Mouse (Mus musculus): ENCODE measurements around the gene Hs3st2.

Hs3st2 gene

DNA sequence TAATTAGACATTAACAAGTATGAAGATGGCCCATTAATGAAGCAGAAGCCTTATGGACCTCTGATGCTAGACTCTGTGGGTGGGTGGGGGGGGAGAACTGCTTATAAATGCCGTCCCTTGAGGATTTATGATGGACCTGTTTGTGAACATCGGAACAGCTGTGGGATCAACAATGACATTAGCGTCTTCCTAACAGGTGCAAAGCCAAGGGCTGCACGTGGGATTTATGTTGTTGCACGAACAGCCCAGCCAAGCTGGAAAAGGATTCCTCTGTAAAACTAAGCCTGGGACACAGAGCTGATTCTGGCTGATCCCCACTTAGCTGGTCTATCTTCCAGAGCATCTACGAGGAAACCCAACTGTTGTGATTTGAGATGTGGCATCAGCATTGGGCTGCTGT, 69.0 kb downstream of the Hs3st2 start:
- no peak for DNase-seq (ENCODE audit: low read depth)

DNA sequence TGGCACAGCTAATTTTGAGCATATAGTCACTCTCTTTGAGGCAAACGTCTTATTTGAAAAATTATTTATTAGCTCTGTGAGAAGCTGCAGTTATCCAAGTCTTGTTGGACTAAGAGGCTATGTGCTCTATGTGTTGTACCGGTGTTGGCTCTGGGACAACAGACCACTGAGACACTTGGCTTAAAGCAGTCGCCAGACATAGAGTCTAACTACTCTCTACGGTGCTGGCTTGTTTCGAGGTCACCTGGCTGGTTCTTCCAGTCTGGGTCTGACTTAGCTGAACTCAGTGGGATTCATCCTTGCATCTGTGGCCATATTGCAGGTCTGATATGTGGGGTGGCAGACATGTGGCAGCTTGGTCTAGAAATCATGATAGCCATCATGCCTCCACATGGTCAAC, 72.8 kb downstream of the Hs3st2 start:
- no peak for DNase-seq (ENCODE audit: low read depth)

DNA sequence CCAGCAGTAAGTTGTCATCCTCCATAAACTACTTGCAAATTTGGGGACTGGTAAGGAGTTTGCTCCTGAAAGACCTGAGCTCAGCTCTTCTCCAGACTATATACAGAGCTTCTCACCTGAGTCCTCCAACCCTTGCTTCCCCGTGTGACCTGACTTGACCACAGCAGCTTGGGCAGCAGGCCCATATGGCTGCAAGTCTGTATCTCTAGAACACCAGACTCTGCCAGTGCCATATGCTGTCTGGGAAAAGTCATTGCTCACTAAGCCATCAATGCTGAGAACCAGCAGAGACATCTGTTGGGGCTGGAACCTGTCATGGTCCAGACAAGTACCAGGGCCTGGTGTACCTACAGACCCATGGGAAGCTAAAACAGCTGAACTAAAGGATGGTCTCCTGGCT, 73.5 kb downstream of the Hs3st2 start:
- DNase-seq (ENCODE audit: low read depth) = no peak

DNA sequence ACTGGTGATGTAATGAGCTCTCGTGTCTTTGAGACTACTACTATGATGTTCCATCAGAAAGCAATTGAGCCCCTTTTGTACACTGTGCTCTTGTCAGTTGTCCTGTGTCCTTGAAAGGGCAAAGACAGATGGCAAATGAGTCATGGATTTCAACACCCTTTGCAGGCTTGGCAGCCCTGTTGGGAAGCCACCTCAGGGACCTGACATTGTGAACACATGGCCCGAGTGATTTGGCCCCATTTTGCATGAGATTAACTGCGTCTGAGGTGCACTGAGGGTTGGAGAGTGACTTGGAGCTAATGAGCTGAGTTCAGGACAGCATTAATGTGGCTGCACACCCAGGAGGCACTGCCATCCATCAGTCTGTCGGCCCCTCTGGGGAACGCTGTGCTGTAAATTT, 74.7 kb downstream of the Hs3st2 start:
- peak; percentile 34 for DNase-seq (ENCODE audit: low read depth)

DNA sequence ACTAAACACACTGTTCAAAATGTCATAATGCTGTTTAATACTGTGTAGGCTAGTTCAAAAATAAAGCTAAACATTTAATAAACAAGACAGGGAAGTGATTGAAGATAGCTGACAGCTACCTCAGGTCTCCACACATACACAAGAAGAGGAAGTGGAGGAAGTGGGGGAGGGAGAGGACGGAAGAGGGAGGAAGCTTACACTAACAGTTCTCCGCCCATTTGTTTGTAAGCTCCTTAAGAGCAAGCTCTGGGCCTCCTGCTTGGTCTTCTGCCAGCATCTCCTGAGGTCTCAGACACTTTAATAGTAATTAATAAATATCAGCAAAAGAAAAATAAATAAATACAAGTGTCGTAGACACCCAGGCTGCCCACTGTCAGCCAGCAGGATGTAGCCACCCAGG, 77.8 kb downstream of the Hs3st2 start:
- DNase-seq (ENCODE audit: low read depth) = no peak

DNA sequence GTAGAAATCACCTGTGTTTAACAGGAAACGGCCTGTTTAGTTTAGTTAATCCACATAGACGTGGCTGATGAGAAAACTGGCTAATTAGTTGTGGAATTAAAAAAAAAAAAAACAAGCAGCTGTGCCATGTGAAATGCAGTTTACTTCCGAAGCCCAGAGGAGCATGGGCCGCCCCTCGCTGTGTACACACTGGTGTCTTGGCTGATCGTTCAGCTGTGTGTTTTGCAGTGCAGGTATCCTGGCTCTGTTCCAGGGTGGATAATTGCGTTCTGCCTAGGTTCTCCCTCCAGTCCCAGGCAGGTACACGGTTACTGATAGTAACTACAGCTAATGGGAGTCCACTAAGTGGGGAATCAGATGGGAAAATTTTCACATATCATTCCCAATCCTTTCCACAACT, 86.6 kb downstream of the Hs3st2 start:
- DNase-seq (ENCODE audit: low read depth) = no peak

DNA sequence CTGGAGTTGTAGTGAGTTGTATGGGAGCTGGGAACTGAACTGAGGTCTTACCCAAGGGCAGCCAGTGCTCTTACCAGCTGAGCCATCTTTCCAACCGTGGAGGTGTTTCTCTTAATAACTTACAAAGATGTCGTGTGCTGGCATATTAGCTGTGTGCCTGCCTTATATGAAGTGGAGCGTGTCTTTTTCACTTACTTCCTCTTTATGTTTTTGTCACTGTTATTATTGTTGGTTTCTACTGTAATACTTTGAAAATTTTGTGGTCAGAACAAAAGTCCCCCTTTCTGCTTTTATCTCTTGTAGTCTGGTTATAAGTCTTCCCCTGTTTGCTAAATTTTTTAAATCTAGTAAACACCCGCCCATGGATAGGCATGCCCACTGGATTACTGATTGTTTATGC, 88.4 kb downstream of the Hs3st2 start:
- no peak for DNase-seq (ENCODE audit: low read depth)

DNA sequence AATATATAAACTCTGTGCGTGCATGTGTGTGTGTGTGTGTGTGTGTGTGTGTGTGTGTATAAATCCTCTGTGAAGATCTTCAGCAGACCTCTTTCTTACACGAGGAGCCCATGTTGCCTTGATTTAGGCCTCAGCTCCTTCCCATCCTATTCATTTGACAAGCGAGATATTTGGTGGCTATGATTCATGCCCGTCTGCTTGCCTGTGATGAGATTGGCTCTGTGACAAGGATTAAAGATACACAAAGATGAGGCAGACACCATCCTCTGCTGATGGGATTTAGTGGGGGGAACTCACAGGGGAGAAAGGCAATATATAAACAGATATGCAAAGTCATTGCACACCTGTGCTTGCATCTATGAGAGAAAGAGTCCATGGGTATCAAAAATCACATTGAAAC, 92.9 kb downstream of the Hs3st2 start:
- no peak for DNase-seq (ENCODE audit: low read depth)

DNA sequence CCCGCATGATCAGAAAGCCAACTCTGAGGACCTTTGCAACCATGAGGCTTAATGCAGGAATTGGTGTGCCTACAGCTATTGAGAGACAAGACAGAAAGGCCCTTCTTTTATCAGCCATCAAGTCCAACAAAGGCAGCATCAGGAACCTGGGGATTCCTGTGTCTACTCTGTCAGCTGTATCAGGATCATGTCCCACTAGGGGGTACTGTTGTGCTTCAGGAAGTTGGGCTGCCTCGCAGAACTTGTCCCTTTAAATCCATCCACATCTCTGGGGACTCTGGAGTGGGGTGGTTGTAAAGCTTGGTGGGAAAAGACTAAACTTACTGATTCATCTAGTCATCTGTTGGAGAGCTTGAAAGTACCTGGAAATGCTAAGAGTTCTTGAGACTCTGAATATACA, 93.6 kb downstream of the Hs3st2 start:
- DNase-seq (ENCODE audit: low read depth) = peak; percentile 77

DNA sequence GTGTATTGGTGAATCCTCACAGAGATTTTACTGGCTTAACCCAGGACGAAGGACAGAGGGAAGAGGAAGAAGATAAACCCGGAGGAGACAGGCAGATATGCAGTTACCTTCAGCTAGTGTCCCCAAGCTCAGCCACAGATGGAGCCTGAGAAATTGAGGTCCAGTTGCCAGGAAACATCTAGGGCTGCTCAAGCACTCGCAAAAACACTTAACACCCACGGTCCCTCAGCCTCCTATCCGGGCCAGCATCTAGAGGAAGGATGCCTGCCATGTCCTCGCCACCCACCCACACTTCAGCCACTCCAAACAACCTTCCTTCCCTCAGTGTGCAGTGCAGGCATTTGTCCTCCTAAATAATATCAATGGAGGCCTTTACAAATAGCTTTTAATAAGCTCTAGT, 95.6 kb downstream of the Hs3st2 start:
- no peak for DNase-seq (ENCODE audit: low read depth)

DNA sequence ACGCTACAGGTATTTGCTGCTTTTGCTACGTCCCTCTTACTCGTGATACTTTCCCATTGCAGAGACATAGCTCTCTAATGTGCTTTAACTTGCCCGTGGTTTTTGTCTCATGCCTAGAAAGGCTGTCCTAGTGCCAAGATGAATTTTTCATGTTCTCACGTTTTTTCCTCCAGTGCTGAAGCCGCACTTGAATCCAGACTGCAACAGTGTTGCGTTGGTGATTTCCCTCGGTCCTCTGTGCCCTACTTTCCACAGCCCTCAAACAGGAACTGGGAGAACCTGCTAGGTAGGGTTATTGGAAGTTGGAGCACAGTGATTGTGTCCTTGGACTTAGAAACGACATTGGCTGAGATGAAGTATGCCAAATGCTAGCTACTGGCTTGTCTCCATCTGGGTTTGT, 97.7 kb downstream of the Hs3st2 start:
- DNase-seq (ENCODE audit: low read depth) = no peak

DNA sequence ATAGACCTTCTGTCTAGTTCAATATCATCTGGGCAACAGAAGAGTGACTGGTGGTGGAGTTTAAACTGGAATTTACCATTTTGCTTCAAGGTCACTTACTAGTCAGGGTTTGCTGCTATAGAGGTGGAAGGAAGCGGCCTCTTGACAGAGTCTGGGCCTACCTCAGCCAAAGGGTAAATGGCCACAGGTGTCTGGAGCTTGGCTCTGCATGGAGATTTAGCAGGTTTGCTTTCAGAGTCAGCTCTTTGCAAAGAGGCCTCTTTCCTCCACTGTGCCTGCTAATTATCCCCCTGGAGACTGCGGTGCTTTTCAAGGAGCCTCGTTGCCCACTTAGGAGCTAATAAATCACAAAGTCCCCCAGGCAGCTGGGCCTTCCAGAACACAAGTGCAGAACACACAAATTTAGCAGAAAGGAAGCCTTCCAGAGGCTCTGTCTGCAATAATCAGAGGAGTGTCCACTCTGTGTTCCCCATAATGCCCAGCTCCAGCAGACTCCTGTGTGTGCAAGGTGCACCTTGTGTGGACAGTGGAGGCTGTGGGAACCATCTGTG, 99.9 kb downstream of the Hs3st2 start:
- DNase-seq (ENCODE audit: low read depth) = no peak

DNA sequence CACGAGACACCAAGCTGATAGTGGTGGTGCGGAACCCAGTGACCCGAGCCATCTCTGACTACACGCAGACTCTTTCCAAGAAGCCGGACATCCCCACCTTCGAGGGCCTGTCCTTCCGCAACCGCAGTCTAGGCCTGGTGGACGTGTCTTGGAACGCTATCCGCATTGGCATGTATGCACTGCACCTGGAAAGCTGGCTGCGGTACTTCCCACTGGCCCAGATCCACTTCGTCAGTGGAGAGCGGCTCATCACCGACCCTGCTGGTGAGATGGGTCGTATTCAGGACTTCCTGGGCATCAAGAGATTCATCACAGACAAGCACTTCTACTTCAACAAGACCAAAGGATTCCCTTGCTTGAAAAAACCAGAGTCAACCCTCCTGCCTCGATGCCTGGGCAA, 108.9 kb downstream of the Hs3st2 start:
- no peak for DNase-seq (ENCODE audit: low read depth)

DNA sequence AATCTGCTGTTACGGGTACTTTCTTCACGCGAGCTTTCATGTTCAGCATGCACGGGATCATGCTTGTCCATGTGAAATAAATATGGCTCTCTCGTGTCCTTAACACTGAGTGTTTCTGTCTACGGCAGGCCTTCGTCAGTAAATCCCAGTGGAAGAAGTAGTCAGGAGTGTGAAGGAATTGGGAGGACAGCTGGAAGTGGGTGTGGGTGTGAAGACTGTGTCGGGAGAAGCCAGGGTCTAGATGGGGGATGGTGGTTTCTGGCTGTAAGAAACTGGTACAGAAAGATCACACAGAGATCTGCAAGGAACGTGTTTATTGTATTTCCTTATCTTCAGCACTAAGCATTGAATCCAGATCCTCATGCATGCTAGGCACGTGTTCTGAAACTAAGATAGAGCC, 110.0 kb downstream of the Hs3st2 start:
- DNase-seq (ENCODE audit: low read depth) = no peak

DNA sequence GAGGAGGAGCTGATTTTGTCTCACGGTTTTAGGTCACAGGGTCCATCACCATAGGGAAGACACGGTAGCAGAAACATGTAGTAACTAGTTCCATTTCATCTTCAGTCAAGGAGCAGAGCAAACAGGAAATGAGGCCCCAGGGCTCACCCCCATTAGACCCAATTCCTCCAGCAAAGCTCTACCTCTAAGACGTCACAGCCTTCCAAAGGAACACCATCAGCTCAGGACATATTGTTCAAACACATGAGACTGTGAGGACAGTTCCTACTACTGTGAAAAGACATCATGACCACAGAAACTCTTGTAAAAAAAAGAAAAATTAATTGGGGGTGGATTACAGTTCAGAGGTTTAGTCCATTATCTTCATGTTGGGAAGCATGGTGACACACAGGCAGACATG, 125.1 kb downstream of the Hs3st2 start:
- no peak for DNase-seq (ENCODE audit: low read depth)

DNA sequence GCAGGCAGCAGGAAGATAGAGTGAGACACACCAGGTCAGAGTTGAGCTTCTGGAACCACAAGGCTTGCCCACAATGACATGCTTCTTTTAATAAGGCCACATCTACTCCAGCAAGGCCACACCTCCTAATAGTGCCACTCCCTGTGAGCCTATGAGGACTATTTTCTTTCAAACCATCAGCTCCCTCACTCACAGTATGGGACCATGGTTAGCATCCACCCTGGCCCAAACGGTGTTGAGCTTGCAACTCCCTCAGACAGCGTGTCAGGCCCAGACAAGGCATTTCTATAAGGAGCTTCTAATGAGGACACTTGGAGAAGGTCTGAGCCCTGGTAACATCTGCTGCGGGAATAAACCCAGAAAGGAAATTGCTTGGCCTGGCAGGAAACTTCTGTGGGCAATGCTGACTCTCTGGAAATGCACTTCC, 125.5 kb downstream of the Hs3st2 start:
- peak; percentile 96 for DNase-seq (ENCODE audit: low read depth)

DNA sequence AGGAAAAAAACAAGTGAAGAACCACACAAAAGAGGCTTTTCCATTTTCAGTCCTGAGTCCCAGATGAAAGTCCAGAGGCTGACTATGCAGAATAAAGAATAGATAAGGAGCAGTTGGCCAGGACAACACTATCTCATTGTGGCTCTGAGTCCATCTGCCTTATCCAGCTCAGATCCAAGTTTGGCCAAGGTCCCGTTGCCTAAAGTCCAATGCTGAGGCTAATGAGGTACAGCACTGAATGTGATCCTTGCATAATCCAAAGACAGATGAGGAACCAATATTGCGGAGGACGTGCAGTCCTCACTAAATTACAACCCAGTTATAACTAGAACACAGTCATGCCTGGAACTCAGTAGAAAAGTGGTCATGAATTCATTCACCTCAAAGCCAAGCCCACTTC, 130.5 kb downstream of the Hs3st2 start:
- DNase-seq (ENCODE audit: low read depth) = no peak

DNA sequence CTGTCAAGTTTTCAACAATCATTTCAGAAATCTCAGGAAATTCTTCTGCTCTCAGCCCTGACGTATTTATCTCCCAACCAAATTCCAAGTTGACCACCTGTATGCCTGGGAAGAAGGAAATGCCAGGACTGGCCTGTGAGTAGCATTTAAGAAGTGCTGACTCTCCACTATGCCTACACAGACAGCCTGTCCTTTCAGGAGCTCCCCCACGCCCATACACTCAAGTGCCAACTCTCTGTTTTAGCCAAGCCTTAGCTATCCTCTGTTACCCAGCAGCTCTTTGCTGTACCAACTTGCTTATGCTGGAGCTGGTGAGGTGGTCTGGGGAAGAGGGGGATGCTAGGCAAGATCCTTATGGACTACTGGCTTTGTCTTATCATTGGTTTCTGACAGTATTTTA, 137.4 kb downstream of the Hs3st2 start:
- DNase-seq (ENCODE audit: low read depth) = no peak

DNA sequence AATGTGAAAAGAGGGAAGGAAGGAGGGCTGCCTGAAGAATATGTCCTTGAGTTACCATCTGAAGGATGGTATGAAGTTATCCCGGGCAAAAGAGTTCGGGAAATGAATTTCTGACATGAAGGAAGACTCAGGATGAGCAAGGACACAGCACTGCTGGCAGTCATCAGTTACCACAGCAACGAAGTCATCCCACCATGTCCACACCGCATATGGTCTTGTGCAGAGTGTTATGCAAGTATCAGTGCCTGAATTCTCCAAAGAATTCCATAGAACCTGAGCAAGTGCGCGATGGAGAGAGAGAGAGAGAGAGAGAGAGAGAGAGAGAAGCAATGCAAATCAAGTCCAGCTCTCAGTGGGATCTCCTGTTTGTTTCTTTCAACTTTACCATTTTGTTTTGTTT, 142.0 kb downstream of the Hs3st2 start:
- DNase-seq (ENCODE audit: low read depth) = no peak

DNA sequence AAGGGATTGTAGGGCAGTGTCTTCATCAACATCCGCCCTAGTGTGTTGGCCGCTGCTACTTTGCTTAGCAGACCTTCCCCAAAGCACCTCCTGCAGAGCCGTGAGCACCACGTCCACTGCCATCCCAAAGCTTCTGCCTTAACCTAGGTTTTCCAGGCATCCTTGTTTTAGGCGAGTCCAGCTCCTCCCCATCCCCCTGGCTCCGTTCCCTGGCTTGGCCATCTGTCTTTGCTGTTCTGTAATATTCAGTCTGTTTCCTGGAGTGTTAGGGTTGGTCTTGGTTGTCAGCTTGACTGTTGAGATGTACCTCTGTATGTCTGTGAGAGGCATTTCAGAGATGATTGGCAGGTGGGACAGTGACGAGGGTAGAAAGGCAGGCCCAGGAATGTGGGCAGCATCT, 142.7 kb downstream of the Hs3st2 start:
- no peak for DNase-seq (ENCODE audit: low read depth)

DNA sequence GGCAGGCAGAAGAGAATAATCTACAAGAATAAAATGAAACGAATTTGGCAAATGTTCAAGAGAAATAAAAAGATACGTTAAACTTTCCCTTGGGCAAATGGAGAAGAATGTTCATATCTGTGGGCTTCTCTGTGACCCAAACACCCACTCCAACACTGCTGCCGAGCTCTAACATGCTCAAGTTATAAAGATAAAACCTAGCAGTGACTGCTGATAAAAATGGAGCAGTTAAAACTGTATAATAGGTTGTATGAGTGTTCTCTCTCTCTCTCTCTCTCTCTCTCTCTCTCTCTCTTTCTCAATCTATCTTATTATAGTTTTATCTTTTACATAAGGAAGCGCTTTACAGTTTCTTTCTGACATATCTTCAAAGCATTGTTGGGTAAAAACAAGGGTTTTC, 144.3 kb downstream of the Hs3st2 start:
- DNase-seq (ENCODE audit: low read depth) = no peak

DNA sequence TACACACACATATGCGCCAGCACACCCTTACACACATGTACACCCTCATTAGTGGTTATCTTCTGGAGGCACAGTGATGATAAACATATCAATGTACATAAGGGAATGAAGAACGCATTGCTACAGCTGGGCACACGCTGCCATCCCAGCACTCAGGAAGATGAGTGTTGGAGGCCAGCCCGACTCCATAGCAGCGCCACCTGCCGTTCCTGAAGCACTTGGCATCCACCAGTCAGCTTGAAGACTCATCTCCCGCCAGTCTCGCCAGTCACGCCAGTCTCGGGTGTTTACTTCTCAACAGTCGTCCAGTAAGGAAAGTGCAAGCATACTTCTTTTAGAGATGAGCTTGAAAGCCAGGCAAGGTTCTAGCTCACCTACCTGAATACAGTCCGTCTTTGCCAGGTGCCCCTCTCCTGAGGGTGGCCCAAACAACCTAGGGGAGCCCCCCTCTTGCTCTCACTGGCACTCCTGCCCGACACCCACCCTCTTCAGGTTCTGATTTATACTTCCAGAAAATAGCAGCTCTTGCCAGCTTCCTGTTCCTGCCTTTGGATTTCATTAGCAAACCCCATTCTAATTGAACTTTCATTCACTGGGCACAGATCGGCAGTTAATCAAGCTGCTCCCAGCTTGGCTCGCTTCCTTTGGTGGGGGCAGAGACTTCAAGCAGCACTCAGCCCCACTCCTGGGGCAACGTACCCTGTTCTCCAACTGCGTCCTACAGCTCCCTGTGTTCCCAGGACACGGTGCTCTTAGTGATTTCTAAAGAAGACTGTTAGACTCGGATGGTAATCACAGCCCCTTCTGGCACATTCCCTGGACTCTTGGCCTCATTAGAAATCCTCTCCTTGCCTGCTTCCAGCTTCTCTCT, 148.0 kb downstream of the Hs3st2 start:
- DNase-seq (ENCODE audit: low read depth) = peak; percentile 71

DNA sequence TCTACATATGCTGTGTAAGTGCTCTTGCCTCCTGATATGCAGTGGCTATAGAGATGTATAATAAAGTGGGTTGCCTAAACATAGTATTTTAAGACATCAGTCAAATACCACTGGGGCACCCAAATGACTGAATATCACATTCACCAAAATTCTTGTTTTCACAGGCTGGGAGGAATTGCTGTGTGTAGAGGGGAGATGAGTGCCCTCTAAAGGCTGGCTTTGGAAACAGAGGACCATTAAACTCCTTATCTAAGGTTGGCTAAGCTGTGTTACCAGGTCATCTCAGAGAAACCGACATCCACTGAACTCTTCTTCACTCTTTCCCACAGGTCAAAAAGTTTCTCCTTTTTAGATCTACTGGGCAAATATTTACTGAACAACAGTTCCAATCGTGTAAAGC, 150.8 kb downstream of the Hs3st2 start:
- peak; percentile 36 for DNase-seq (ENCODE audit: low read depth)

Data from 416B (cell line).